Mouse (Mus musculus): Measurements from ENCODE around the gene 1810043G02Rik. TPM values are rescaled to one million over a fixed set of nuclear protein-coding genes. Genes with fewer than 3 reads are reported as not detected.

Gene 1810043G02Rik
- 16.9 and 22.6 TPM in 2 replicates for polyA plus RNA-seq (2012; ENCODE audit: low replicate concordance)

DNA sequence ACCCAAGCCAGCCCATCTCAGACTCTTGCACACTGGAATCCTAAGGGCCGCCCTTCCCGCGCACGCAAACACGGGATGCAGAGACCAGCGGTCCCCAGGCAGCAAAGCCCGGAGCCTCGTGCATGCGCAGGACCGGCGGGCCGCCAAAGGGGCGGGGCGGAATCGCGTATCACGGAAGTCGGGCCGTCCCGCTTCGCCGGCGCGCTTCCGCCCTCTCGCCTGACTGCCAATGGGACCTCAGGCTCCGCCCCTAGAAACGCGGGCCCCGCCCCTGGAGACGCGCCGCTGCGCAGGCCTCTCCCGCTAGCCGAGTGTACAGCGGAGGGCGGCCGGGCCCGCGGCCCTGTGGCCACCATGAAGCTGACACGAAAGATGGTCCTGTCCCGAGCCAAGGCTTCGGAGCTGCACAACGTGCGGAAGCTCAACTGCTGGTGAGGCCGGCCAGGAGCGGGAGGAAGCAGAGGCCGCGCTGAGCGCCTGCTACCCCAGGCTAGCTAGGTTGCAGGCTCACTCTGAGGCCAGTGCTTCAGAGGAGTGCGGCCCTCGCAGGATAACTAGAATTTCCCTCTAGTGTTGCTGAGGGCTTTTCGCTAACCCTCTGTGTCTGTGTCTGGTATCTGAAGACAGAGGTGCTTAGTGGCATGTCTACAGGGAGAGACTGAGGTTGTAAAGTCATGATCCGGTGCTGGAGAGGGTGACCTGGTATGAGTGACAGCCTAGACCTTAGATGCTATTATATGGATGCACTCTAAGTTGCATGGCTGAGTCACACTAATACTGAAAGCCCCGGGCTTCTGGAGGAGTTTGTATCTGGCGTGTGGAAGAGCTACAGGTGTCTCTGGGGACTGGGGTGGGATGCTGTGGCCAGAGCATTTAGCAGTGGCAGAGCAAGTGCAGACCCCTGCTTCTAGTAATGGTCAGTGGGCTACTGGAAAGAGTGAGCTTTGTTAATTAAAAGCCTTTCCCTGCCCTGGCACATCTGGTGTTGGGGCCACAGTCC is at the start of gene 1810043G02Rik:
1810043G02Rik (plus strand) TSS at position 174 of the 1,000 bp plus-strand sequence.

DNA sequence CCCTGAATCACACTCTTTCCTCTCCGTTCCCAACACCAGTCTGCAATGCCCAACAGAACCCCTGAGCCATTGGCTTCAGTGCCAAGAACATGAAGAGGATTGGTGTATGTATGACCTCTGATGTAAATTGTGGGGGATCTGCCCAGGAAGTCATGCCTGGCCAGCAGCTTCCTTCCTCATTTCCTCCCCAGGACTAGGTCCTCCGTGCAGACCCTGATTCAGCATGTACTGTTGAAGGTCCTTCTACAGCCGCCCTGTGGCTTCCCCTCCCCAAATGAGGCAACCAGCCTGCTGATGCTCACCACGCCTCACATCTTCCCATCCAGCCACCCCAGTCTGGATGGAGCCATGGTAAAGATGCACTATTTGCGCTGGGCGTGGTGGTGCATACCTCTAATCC is 7.8 kb upstream of the 1810043G02Rik start, which contains the start of gene Trpm2:
Trpm2 (minus strand) TSS at position 83 of the 400 bp plus-strand sequence.

DNA sequence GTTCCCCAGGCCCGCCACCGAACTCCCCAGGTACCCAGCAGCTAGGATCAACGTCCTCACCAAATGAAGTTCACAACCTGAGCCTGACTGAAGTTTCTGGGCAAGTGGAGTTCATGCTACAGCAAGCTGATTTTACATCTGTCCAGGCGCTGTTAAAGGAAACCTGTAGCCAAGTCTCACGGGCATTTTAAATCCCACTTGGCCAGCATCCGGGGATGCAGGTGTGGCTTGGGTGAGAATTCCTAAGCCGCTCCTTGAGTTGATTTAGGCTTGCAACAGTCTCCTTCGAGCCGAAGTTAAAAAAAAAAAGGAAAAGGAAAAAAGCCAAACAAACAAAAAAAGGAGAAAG is 31.6 kb downstream of the 1810043G02Rik start, which contains the start of gene Pfkl:
Pfkl (minus strand) TSS at position 139 of the 349 bp plus-strand sequence.

Other genes starting within 250 kb of the 1810043G02Rik start
- 0.22 TPM in 1 of 2 replicates, not detected in the other for gene Gm18596, start 235.9 kb upstream of the 1810043G02Rik start, polyA plus RNA-seq (2012; ENCODE audit: low replicate concordance)
- gene Gm9736, start 227.2 kb upstream of the 1810043G02Rik start, polyA plus RNA-seq (2012; ENCODE audit: low replicate concordance) = not detected in 2 replicates
- gene Gm3233, start 218.8 kb upstream of the 1810043G02Rik start, polyA plus RNA-seq (2012; ENCODE audit: low replicate concordance) = not detected in 2 replicates
- 0.28 TPM in 1 of 2 replicates, not detected in the other for gene Gm3238, start 207.2 kb upstream of the 1810043G02Rik start, polyA plus RNA-seq (2012; ENCODE audit: low replicate concordance)
- gene Gm7138, start 201.6 kb upstream of the 1810043G02Rik start, polyA plus RNA-seq (2012; ENCODE audit: low replicate concordance) = not detected in 2 replicates
- not detected in 2 replicates for gene Gm3250, start 196.0 kb upstream of the 1810043G02Rik start, polyA plus RNA-seq (2012; ENCODE audit: low replicate concordance)
- gene Gm7137, start 190.3 kb upstream of the 1810043G02Rik start, polyA plus RNA-seq (2012; ENCODE audit: low replicate concordance) = not detected in 2 replicates
- not detected in 2 replicates for gene Gm9639, start 183.4 kb upstream of the 1810043G02Rik start, polyA plus RNA-seq (2012; ENCODE audit: low replicate concordance)
- not detected in 2 replicates for gene Gm19668, start 179.4 kb upstream of the 1810043G02Rik start, polyA plus RNA-seq (2012; ENCODE audit: low replicate concordance)
- gene Gm9507, start 166.7 kb upstream of the 1810043G02Rik start, polyA plus RNA-seq (2012; ENCODE audit: low replicate concordance) = not detected in 2 replicates
- not detected in 2 replicates for gene Gm2696, start 163.8 kb upstream of the 1810043G02Rik start, polyA plus RNA-seq (2012; ENCODE audit: low replicate concordance)
- gene Krtap10-4, start 151.4 kb upstream of the 1810043G02Rik start, polyA plus RNA-seq (2012; ENCODE audit: low replicate concordance) = not detected in 2 replicates
- gene Krtap10-10, start 142.6 kb upstream of the 1810043G02Rik start, polyA plus RNA-seq (2012; ENCODE audit: low replicate concordance) = not detected in 2 replicates
- not detected in 2 replicates for gene Gm36176, start 131.7 kb upstream of the 1810043G02Rik start, polyA plus RNA-seq (2012; ENCODE audit: low replicate concordance)
- not detected in 2 replicates for gene Gm10318, start 125.7 kb upstream of the 1810043G02Rik start, polyA plus RNA-seq (2012; ENCODE audit: low replicate concordance)
- not detected in 2 replicates for gene Gm3285, start 116.5 kb upstream of the 1810043G02Rik start, polyA plus RNA-seq (2012; ENCODE audit: low replicate concordance)
- 0.09 and 0.15 TPM in 2 replicates for gene Lrrc3, start 76.0 kb upstream of the 1810043G02Rik start, polyA plus RNA-seq (2012; ENCODE audit: low replicate concordance)
- 2.6 and 5.5 TPM in 2 replicates for gene Trpm2, start 8.0 kb upstream of the 1810043G02Rik start, polyA plus RNA-seq (2012; ENCODE audit: low replicate concordance)
- 84.1 and 114 TPM in 2 replicates for gene Pfkl, start 31.6 kb downstream of the 1810043G02Rik start, polyA plus RNA-seq (2012; ENCODE audit: low replicate concordance)
- 0.14 TPM in 1 of 2 replicates, not detected in the other for gene Dnmt3l, start 63.4 kb downstream of the 1810043G02Rik start, polyA plus RNA-seq (2012; ENCODE audit: low replicate concordance)
- gene Aire, start 65.1 kb downstream of the 1810043G02Rik start, polyA plus RNA-seq (2012; ENCODE audit: low replicate concordance) = 1.5 and 1.6 TPM in 2 replicates
- gene Icosl, start 90.8 kb downstream of the 1810043G02Rik start, polyA plus RNA-seq (2012; ENCODE audit: low replicate concordance) = 2.5 and 30.0 TPM in 2 replicates
- gene D10Jhu81e, start 191.3 kb downstream of the 1810043G02Rik start, polyA plus RNA-seq (2012; ENCODE audit: low replicate concordance) = 50.2 and 67.1 TPM in 2 replicates
- gene Pwp2, start 206.6 kb downstream of the 1810043G02Rik start, polyA plus RNA-seq (2012; ENCODE audit: low replicate concordance) = 7.0 and 12.9 TPM in 2 replicates